Mouse (Mus musculus) layer of hippocampus, adult 9-11 months (tissue): ENCODE data around the gene Exoc4.

Source experiments
- DNase-seq: peaks from one replicate; pipeline ENCODE4 v3.0.0; 2022

The Exoc4 gene

DNA sequence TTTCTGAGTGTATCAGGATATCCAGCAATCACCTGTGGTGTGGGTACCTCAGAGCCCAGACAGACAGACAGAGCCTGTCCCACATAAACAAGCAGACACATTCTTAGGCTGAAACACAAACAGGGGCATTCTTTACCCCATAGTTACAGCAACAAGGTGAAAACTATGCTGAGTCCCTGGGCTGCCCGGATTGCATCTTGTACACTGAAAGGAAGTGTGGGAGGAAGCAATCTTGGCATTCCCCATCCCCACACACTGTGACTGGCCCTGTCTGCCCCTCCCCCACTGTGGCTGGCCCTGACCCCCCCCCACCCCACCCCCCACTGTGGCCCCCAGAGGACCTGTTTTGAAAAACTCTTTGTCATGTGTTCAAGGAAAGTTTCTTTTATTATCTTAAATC is 623.3 kb downstream of the Exoc4 start:
- no peak for DNase-seq

DNA sequence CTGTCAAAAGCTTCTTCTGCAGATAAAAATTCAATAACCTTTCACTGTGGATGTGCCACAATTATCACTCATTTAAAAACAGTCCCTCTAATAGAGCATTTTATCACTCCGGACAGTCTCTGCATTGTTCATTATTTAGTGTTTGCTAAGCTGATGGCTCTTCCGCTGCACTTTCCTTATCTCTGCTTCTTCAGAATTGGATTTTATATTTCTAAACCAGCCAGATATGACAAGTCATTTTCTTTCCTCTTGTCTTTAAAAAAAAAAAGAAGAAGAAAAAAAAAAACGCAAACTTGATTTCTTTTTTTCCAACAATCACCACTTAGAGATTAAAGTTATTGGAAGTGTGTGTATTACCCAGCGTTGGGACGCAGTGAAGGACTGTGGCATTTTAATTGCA is 624.1 kb downstream of the Exoc4 start:
- no peak for DNase-seq

DNA sequence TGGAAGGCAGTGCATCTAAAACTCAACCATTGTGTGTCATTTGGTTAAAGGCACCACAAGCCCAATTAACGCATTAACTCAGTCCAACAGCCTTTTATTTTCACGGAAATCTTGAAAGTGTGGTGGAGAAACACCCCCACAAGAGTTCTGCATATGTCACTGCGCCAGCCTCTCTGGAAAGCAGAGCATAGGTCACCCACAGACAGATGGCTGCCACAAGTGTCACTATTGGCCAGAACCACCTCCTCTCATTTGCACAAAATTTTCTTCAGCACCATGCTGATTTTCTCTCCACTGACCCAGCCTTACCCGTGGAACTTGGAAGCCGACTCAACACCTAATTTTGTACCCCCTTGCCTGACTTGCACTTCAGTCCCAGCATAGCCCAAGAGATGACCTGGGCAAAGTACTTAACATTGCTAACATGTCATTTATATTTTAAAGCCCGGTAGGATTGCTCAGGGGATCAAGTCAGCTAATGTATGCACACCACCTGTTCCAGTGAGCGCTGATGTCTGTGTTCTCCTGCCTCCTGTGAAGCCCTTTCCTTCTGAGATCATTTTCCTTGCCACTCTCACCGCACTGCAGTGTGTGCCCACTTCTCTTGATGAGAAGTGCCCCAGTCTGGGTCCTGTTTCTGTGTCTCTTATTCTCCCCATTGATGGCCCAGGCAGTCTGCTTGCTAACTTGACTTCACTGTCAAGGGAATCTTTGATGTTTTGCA is 625.6 kb downstream of the Exoc4 start:
- no peak for DNase-seq

DNA sequence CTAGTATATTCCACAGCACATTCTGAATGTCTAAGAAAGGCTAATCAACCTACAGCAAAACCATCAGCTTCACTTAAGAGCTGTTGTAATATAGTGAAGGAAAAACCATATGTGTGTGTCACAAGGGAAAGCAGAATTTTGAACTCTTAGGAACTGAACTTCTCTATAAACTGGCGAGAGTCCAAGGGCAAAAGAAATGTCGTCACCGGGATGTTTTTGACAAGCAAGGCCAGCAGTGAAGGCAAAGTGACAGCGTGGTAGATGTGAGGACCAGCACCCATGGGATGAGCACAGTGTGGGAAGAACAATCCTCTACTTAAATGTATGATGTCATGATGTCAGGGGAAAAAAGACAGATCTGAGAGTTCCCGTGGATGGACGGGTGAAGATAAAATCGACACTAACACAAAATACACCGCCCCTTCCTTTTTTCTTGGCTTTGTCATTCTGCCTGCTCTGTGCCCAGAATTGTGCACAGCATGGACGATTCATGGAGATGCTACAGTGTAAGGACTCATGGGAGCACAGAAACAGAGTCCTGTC is 635.3 kb downstream of the Exoc4 start:
- DNase-seq: no peak

DNA sequence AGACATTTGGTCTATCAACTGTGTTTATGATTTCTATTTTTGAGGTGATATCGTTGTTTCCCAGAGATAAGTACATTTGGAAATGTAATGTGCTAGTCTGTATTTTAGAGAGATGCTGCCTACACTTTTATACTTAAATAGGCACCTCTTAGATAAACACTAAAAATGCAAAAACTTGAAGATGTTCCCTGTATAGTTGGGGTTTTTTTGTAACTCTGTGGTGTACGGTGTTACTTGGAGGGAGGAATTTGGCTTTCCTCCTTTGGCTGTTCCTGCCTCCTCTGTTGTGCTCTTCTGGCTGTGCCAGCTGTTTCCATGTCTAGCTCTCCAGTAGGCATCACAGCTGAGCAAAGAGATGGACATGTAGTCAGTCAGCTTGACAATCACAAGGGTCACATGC is 638.1 kb downstream of the Exoc4 start:
- no peak for DNase-seq

DNA sequence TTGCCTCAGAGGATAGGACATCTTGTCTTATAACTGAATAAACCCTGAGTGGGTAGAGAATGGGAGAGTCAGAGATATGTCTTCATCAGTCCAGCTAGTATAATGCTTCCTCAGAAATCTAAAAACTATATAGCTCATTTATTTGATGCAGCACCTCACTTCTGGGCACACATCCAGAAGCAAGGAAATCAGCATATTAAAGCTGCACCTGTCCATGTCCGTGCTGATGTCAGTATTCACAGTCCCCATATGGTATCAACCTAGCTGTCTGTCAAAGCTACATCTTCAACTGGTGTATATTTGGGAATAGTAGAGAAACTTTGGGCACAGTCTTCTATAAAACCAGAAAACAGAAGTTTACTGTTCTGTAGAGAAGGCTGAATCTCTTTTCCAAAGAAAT is 642.0 kb downstream of the Exoc4 start:
- DNase-seq: no peak

DNA sequence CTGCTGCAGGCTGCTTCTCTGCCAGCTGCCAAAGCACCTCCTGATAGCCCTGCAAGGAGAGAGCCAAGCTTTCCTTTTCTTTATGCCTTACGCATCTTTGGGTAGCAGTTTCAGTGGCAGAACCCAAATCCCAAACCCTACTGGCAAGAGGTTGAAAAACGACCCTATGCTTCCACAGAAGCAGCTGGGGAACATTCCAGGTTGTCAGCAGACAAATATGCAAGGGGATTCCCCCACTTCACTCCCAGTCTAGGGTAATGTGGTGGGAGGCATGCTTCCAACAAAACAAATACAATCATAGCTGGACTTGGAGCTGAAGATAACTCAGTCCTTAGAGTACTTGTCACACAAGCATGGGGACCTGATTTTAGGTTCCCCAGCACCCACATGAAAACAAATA is 643.3 kb downstream of the Exoc4 start:
- DNase-seq: no peak

DNA sequence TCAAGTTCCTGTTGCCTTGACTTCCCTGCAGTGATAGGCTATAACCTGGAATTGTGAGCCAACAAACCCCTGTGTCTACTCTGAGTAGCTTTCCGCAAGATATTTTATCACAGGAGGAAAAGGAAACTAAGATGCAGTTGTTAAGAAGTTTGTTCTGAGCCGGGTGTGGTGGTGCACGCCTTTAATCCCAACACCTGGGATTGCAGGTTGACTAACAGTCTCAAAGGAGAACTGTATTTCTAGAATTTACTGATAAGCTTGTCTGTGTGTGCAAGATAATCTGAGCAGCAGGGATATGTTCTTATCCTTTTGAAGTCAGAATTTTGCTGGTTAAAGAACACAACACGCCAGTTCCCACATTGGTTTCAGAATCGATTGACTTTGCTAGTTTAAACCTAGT is 651.1 kb downstream of the Exoc4 start:
- no peak for DNase-seq

DNA sequence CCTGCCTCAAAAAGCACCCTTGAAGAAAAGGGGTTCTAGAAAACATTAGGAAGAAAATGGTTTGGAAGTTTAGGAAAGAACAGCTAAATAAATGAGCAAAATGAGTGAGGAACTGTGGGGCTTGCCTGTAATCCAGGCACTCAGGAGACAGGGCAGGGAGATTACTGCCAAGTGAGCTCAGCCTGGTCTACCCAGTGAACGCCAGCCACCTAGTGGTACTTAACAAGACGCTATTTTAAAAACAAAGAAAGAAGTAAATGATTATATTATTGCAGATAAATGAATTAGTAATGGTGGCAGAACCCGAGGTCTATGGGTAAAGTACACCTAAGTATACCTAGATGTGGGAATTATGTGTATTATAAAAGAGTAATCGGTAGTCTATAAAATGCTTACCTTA is 651.7 kb downstream of the Exoc4 start:
- no peak for DNase-seq

DNA sequence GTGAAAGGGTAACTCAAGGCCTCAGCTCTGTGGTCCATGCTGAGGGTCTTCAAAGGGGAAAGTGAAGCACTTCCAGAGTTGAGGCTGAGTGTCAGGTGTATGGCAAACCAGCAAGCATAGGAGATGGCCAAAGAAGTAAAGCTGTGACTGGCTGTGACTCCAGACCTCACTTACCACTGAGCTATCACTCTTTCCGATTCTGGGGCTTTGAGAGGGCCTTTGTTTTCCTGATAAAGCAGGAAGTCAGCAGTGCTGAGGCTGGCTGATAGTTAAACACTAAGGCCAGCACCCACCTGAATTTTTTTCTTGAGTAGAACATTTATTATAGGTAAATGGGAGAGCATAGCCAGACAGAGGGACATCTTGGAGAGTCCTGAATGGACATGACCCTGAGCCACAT is 656.2 kb downstream of the Exoc4 start:
- no peak for DNase-seq

DNA sequence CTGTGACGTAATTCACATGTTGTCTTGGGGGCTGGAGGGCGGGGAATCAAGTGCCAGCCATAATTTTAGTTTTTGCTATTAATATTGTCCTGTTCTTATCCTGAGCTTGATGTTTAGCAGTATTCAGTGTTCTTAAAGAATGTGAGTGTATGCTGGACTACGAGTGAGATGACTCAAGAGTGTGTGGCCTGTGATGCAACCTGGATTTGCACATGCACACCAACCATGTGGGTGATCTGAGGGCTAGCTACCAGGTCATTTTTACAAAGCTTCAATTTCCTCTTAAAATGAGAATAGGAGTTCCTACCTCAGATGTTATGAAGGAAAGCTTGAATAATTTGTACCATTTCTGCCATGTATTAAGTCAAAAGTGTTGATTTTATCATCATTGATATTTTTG is 661.8 kb downstream of the Exoc4 start:
- no peak for DNase-seq

DNA sequence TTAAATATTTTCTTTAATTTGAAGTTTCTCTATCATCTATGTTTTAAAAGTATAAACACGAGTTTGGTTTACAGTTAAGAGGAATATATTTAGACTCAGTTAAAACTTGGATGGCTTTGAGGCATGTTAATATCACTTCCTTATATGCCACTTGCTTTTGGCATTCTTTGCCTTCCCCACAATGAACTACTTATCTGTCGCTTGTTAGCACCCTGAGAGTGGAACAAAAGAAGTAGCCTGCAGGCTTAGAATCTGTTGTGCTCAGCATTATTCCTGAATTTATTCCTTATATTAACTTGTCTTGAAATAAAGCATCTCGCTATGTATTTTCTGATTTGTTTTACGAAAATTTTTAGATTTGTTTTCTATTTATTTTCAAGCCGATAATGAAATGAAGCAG is 664.2 kb downstream of the Exoc4 start:
- no peak for DNase-seq

DNA sequence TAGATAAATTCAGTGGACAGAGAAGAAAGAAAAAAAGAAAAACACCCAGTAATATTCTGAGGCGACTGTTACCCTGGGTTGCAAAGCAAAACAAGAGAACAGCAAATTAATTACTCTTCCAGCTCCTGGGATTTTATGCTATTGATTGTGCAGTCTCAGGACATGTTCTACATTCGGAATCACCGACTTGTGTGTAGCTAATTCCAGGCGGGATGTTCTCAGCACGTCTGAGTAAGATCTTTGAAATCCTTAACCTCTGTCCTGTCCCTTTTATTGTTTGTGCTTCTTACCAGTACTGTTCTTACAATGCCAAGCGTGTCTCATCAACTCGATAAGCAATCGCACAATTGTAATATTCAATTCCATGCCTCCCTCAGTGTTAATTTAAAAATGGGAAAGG is 664.6 kb downstream of the Exoc4 start:
- no peak for DNase-seq

DNA sequence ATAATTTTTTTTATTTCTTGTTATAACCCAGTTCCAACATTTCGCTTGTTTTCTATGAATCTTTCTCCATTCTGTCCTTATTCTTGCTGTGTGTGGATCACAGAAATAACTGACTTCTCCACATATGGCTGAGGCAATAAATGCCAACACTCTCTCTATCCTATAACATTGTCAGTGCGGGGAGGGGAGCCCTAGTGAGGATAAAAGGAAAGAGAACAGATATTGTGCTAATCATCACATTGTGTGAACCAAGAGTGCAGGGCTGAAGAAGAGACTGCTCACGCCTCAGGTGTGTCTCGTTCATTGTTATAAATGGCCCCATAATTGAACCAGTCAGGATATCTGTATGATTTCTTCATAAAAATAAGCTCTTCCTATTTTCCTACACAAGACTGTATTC is 665.1 kb downstream of the Exoc4 start:
- DNase-seq: no peak

DNA sequence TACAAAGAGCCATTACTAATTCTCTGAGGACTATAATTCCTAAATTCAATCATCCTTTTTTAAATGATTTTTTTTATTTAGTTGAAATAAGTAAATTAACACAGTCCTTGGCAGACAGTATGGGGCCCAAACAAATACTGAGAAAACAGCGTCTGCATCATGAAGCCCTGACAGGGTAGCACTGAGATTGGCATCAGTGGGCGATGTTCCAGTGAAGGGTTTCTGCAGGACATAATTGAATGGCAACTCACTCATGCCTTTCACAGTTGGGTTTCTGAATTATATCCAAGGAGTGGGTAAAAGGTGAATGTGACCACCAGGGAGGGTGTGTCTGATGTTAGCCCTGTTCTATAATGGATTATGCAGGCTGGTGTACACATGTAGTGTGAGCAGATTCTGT is 674.7 kb downstream of the Exoc4 start:
- DNase-seq: no peak

DNA sequence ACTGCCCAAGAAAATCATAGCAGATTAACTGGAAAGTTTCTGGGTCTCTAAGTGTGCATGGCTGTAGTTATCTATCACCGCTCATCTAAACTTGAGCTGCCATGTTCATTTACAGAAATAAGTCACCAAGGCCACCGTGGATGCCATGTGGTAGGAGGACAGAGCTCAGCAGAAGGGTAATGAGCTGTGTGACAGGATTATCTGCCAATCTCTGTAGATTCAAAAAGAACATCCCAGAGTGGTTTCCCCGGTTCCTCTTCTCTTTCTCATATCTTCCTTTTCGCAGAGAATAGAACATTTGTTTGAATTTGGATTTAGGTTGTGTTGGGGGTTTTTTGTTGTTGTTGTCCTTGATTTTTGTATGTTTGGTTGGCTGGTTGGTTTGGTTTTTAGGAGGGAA is 676.0 kb downstream of the Exoc4 start:
- no peak for DNase-seq

DNA sequence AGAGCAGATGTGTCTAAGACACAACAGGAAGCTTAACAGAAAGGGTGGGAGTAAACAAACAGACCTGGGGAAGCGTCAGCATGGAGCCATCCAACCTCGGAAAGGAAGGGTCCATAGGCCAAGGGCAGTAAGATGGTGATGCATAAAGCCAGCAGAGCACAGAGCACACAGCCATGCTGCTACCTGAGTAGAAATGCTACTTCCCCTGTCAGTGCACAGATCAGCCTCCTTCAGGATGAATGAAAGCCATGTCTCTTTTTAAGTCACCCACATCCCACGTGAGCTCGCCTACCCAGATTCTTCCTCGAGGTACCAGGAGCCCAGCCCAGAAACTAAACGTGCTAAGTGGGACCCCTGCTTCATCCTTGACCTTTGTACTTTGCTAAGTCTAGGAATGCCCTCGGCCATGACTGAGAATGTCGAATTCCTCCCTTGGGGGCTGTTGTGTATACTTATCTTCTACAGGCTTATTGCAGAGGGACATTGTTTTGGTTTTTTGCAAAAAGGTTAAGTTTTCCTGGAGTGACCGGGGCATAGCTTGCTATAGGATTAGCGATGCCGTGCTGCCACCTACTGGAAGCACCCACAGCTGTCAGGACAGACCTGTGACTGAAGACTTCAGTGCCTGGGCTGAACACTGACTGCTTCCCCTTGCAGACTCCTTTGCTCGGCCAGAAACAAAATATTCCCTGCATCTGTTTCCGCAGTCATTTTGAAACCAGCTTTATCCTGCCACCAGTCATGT is 680.6 kb downstream of the Exoc4 start:
- DNase-seq: peak; percentile 73

DNA sequence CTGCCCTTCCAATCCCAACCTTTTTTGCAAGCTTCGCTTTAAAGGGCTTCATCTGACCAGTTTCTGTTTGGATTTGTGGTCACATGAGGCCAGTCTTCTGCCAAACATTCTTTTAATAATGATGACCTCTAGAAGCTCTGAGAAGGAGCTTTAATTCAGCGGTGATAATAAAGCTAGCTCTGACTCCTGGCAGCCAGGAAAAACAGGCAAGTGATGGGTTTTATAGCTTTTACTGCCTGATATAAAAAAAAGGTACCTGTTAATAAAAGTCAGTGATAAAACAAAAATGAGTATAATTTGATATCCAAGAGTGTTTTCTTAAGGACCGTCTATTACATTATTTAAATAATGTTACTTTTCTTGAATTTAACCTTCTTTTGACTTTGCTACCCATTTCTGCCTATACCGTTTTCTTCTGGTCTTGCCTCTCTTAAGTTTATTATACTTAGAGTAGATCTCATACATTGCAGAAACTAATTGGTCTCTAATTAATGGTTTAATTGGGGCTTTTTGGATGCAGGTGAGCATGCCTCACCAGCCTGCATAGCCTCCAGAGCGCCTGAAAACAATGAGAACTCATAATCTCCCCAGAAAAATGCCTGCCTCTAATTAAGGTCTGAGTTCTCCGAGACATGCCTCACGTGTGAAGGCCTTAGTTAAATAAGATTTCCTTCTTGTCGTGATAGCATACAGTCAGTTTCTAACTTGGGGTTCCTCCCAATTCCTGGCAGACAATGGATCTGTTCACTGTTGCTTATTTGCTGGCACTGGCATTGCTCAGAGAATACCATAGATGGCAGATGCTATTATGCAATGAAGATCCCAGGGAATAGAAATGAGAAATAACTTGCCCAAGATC is 681.4 kb downstream of the Exoc4 start:
- DNase-seq: peak; percentile 27

DNA sequence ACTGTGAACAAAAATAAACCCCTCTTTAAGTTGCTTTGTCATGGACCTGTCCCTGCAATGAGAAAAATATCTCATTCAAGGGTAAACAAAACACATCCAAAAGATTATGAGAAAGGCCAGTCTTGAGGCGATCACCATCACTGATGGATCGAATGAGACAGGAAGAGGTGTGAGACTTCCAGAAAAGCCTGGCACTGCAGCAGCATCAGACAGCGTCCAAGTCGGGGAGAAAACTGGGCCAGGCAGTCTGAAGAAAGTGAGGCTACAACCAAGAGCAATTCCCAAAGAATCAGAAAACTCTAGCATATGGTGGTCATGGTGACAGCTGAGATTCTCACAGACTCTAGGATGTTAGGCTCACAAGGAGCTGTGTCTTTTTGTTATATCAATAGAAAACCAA is 689.0 kb downstream of the Exoc4 start:
- DNase-seq: no peak

DNA sequence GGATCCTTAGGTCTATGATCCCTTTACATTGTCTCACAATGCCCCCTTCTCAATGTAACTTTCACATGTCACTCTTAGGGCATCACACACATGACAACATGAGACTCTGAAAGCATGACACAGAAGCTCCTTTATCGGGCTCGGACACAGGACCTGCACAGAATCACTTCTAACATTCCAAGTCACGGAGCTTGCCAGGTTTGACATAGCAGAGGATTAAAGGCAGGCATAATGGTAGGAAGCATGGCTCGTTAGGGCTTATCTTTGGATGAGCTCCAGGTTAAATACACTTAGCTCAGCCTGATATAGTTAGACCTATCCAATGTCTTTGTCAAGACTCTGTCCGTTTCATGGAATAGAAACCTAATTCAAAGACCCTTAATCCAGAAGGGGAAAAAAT is 690.3 kb downstream of the Exoc4 start:
- no peak for DNase-seq

DNA sequence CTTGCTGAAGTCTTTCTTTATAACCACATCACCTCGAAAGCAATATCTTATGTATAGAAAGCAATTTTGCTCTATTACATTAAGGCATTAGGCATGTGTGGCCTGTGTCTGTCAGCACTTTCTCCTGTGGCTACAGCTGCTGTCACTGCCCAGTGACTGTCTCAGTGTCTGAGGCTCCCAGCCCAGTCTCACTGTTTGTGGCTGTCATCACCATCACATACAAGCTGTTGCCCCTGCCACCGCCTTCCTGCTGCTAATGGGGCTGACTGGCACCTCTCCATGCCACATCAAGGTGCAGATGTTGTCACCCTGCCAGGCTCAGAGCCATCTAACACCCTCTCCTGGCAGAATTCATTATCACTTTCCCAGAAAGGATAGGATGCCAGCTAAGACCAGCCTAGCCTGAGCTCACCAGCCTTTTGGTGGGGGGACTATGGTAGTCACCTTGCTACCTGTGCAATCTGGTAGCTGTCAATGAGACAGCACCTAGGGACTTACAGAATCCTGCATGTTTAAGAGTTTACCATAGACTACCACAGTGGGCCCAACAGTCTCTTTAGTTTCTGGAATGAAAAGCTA is 698.1 kb downstream of the Exoc4 start:
- DNase-seq: no peak

DNA sequence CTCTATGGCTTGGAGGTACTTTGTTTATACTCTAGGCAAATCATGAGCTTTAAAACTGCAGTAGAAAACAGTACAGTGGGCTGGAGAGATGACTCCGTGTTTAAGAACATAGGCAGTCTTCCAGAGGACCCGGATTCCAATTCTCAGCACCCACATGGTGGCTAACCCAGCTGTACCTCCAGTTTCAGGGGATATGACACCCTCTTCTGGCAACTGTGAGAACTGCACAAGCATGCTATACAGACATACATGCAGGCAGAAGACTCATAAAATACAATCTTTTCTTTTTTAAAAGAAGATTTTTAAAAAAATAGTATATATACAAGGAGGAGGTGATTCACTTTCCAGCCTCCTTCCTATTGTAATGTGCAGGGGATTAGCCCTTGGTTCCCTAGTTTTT is 701.2 kb downstream of the Exoc4 start:
- DNase-seq: no peak

DNA sequence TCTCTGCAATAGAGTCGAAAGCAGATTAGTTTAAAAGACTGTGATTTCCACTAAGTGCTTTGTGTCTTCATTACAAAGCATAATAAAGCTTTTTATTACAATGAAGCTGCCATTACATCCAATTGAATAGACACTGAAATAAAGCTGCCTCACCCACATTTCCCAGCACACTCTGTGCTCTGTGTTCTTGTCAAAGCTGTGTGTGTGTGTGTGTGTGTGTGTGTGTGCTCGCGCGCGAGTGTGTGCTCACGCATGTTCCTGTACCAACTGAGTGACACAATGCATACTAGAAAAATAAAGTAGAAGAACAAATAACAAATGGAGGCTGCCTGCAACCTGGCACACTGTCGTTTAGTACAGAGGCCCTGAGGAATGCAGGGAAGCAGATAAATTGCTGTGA is 706.6 kb downstream of the Exoc4 start:
- DNase-seq: peak; percentile 12
